Mouse (Mus musculus) cerebellum, postnatal 10 days (tissue): ENCODE data around the gene Zfp358.

Experiments
- DNase-seq, 2 experiments: peaks; one replicate each; pipeline ENCODE4 v3.0.0; 2021; ENCODE audit warnings: mixed read lengths in 2 of 2

The Zfp358 gene

GRCm38 (mm10) chr8:3500235-3501090 lies 7.5 kb downstream of the Zfp358 start, which contains the start of gene Mcoln1:
TSS of gene Mcoln1 (plus strand) at chr8:3500457.
- DNase-seq, result peak; percentile 99

DNA sequence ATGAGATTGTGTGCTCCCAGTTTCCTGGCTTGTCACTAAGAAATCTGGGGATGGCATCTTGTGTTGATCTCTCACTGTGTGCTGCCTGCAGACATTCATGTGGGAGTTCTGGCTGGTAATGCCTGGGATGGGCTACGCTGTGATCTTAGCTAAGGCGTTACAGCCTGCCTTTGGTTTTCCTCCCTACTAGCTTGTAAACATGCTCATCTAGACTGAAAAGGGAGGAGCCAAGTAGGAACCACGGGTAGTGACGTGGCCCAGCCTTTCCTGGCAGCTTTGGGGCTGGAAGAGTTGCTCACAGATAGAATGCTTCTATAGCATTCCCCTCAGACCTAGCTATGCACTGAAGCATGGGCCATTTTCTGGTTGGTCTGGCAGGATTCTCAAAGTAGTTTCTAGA lies 9.3 kb downstream of the Zfp358 start:
- no peak for DNase-seq

DNA sequence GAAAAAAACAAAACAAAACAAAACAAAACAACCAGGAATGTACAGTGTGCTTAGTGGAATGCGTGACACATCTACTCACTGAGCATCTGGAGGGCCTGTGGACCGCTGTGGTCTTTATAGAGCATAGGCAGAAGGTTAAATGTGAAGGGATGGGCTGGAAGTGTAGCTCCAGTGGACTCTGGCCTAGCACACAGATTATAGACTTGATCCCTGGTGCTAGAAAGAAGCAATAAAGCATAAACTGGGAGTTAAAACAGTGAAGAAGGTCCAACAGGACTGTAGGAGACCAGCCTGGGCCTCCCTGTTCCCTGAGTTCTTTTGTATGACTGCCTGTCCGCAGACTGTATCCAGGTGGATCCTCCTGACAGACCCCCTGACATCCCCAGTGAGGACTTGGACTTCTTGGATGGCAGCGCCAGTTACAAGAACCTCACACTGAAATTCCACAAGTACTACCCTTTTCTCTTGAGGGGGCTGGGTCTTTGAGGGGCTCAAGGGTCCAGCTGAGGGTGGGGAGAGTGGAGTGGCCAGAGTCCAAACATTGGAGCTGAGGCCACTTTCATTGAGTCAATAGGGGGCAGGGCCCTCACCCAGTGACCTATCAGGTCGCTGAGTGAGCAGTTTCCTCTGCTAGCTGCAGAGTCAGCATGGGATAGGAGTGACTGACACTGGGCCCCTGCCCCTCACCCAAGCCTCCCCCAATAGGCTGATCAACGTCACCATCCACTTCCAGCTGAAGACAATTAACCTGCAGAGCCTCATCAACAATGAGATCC lies 15.2 kb downstream of the Zfp358 start:
- DNase-seq, result no peak

GRCm38 (mm10) chr8:3514681-3515247 lies 21.8 kb downstream of the Zfp358 start:
- peak; percentile 38 to 39 for DNase-seq

GRCm38 (mm10) chr8:3515260-3515671 lies 22.3 kb downstream of the Zfp358 start, which contains the start of gene Pnpla6:
TSS of gene Pnpla6 (plus strand) at chr8:3515384.
- DNase-seq, result peak; percentile 94 to 96

- DNase-seq, result peak; percentile 61 to 63
These were observed 23.0 kb downstream of the Zfp358 start for GRCm38 (mm10) chr8:3515771-3516417.

- peak; percentile 96 to 97 for DNase-seq
These were observed 23.6 kb downstream of the Zfp358 start for GRCm38 (mm10) chr8:3516450-3517116.

GRCm38 (mm10) chr8:3517117-3517495 lies 24.2 kb downstream of the Zfp358 start:
- peak in 1 of 2 experiments; percentile 66 for DNase-seq

- DNase-seq, result no peak
These were observed 29.2 kb downstream of the Zfp358 start for GRCm38 (mm10) chr8:3522007-3522697.

DNA sequence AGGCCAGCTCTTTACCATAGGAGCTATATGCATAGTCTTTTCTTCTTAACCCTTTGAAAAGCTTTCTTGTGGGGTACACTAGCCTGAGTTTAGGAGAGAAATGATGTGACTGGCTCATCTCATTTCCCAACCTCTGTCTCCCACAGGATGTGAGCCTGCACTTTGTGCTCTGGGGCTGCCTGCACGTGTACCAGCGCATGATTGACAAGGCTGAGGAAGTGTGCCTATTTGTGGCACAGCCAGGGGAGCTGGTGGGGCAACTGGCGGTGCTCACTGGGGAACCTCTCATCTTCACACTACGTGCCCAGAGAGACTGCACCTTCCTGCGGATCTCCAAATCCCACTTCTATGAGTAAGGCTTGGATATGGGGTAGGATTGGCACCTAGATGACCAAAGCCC lies 37.9 kb downstream of the Zfp358 start:
- DNase-seq, result no peak

DNA sequence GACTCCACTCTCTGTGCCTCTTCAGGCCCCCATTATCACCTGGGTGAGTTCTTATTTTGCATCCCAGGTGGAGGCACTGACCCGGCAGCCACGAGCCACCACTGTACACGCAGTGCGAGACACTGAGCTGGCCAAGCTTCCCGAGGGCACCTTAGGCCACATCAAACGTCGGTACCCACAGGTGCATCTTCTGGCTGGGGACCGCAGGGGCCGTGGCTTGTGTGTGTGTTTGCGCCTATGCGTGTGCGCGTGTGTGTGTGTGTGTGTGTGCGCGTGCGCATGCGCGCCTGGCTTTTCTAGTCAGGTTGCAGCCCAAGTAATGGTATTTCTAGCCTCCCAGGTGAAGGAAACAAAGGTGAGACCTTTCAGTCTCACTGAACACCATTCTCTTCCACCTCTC lies 39.0 kb downstream of the Zfp358 start:
- DNase-seq, result no peak

DNA sequence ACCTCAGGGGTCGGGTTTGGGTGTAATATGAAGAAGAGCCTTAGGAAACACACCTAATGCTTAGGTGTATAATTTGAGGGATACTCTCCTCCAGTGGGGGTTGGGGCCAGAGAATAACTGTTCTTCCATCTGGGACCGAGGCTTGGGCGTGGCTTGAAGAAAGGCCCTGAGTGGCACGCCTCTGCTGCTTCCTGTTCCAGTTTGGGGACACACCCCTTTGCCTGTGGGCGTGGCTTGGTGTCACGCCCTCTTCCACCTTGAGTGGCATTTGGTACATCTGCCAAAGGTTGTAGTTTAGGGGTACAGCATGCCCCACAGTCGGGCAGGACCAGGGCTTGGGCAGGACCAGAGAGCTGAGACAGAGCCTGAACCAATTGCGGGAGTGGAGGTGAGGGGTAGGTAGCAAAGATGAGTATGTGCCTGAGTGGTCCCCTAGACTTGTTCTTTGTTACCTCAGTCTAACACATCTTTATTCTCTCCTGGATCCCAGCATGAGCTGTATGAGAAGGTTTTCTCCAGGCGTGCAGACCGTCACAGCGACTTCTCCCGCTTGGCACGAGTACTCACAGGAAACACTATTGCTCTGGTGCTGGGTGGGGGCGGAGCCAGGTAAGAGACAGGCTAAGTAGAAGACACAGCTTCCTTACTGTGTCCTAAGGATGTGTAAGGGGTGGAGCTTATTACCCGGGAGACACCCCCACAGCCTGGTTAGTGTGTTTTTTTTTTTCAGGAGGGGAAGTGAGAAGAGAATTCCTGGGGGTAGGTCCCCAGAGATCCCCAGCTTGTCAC lies 43.3 kb downstream of the Zfp358 start:
- no peak for DNase-seq

GRCm38 (mm10) chr8:3536940-3537339 lies 44.0 kb downstream of the Zfp358 start:
- DNase-seq, result no peak

GRCm38 (mm10) chr8:3537666-3538065 lies 44.7 kb downstream of the Zfp358 start:
- DNase-seq, result no peak

DNA sequence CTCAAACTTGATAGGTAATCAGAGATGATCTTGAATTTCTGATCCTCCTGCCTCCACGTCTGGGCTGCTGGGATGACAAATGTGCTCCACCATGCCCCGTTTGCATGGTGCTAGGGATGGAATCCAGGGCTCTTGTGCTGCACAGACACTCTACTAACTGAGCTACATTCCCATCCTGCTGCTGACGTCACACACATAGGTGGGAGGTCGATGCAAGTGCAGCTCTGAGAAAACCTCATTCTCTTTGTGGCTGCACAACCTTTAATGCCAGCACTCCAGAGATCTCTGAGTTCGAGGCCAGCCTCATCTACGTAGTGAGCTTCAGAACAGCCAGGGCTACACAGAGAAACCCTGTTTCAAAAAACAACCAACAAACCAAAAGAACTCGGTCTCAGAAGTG lies 46.2 kb downstream of the Zfp358 start:
- no peak for DNase-seq

DNA sequence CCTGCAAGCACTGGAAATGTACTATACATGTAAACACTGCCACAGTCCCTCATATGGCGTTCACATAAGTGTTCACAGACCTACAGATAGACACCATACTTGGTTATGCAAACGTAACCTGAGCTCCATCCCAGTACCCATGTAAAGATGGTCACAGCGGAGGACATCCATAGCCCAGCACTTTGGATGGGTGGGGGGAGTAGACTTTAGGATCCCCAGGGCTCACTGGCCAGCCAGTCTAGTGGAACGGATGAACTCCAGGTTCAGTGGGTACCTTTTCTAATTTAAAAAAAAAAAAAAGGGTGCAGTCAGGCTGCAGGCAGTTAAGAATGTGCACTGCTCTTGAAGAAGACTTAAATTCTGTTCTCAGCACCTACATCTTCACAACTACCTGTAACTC lies 47.1 kb downstream of the Zfp358 start:
- DNase-seq, result no peak

GRCm38 (mm10) chr8:3546511-3546910 lies 53.6 kb downstream of the Zfp358 start:
- DNase-seq, result no peak
